Mouse (Mus musculus) spleen, postnatal 36 days (tissue): ENCODE data around the gene Zfp697.
"Not testable (repeated sequence)": the region's sequence is repeated elsewhere in the genome, so short reads cannot be mapped to it uniquely, and the experiment has no call there.

Experiments used
- DNase-seq, 2 experiments: peaks; one replicate each; pipeline ENCODE4 v3.0.0; 2022; ENCODE audit warnings: low spot score in 2 of 2, mixed read lengths in 1 of 2

Gene Zfp697

DNA sequence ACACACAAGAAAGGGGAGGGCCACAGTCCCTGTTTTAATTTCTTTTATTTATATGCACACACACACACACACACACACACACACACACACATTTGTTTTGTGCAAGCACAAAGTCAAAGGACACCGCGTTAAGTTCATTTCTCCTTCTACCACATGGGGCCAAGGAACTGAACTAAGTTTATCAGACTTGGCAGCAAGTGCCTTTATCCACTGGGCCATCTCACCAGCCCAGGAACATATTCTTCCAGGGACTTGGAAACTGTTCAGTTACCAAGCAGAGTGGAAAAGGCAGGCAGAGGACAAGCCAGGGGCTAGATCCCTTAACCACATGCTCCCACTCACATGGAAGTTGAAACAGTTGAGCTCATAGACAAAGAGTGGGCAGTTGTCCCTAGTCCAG is 13.5 kb upstream of the Zfp697 start:
- DNase-seq = no peak

DNA sequence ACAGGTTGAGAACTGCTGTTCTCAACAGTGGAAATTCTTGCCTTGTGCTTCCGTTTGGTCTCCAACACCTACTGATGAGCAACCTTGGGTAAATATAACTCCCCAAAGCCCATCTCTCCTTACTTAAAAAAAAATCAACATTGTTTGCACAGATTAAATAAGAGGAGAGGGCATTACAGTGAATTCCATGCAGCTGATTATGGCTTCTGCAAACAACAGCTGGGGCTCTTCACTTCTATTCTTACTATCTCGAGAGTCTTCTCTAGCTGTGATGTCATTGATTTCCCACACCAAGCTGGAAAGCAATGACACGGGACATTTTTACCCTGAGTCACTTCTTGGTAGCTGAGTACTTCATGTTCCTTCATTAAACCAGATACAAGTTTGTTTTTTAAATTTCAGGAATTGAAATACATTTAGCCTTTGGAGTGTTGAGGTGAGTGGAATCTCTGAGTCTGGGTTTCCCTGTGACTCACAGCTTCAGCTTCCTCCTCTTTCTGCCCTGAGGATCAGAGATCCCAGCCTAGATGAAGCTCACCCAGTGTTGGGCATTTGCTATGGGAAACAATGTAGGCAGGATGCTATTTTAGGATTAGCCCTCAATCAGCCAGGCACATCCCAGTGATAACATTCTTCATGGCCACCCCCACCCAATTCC is 8.1 kb upstream of the Zfp697 start:
- DNase-seq = no peak

DNA sequence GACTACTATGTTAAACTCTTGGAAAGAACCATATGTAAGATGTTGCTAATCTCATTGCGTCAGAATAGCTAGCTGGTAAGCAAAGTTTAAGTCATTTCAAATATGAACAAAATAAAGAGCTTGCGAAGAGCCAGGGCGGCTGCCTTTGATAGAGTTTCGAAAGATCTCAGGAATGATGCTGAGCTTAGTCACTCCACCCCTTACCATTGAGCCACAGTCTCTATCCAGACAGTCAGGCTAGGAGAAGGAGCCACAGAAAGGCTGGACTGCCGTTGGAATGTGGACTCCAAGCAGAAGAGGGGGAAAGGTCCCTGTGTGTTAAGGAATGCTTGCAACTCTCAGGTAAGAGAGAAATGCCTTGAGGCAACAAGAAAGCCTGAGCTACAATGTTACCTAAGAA is 7.3 kb upstream of the Zfp697 start:
- no peak for DNase-seq

DNA sequence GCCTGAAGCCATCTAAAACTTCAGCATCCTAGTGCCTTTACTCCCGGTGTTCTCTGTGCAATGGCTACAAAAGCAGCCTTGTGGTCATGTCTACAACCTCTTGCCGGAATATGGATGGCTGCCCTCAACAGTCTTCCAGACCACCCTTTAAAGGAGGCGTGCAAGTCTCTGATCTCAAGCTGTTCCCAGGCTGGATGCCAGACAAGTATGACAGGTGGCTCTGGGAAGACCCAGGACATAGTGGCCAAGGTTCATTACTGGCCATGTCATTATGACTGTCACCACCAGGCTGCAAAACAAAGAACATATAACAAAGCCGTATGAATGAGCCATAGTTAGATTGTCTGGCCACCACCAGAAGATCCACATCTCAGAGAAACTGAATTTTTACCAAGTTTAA is 4.0 kb upstream of the Zfp697 start:
- no peak for DNase-seq

DNA sequence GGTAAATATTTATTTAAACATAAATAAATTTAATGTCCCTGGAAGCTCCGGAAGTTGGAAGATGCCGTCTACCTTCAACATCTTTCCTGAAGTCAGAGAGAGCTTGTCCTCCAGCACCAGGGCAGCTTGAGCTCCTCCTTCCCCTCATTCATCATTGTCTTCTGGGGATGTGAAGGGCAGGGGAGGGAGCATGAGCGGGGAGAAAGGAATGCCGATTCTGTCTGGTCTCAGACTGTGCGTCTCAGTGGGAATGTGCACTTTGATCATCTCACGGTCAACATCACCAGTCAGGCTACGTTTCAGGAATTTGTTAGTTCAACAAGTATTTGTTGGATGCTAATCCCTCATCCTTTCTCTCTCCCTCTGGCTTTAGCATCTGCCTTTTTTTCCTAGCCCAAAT is 3.0 kb upstream of the Zfp697 start:
- no peak for DNase-seq

DNA sequence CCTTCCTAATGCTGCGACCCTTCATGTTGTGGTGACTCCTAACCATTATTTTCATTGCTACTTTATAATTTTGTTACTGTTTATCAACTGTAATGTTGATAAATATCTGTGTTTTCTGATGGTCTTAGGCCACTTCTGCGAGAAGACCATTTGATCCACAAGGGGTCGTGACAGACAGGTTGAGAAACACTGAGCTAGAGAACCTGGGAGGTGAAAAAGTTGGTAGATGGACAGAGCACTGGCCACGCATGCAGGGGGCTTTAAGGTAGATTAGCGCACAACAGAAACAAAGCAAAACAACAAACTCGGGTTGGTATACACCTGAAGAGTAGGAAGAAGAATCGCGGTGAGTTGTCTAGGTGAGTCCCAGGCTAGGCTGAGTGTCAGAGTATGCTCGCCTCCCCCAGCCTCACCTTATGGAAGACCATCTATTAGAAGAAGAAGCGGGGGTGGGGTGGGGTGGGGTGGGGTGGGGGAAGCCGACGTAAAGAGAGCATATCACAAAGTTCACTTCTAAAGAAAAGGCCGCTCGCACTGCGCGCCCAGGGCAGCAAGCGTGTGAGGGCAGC is 500 bp upstream of the Zfp697 start:
- DNase-seq = no peak

DNA sequence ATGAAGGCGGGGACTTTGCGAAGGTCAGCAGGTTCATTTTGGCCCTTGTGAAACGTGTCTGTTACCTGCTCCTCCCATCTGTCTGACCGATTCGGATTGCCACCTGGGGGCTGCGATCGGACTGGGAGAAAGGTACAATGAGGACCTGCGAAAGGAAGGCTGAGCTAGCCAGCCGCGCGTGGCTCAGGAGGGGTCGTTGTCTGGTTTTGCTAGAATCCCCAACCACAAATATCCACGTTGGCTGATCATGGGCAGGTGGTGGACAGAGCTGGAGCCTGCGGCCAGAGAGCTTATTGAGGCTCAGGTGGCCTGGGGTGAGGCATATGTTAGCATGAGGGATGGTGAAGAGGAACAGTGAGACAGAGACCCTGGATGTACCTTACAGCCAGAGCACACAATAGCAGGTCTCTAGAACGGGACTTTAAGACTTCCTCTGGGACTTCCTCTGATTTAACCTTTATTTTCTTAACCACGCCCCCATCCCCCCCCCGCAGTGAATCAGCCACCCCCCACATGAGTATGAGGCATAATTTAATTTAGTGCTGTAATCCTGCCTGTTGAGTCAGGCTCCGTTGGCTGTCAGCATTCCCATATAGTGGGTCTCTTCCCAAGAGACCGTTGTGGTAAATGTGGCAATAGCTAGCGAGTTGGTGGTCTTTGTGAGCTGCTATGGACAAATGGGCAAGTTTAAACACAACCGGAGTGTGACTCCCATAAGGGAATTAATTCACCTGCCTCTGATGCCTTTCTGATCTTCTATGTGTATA is 946 bp downstream of the Zfp697 start:
- no peak for DNase-seq

DNA sequence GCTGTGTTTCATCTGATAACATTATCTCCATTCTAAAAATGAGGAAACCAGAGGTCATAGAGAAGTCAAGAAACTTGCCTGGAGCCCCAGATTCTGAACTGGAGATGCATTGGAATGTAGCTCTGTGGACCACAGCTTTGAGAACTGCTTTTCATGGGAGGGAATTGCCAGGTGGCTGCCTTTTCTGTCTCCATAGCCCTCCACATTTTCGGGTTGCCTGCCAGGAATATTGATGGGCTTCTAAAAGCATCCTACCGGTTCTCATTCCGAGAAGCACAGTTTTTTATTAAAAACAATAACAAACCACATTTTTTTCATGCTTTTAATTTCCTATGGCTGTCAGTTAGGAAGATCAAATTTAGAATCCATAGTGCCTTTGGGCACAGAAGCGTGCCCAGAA is 4.8 kb downstream of the Zfp697 start:
- DNase-seq = no peak

DNA sequence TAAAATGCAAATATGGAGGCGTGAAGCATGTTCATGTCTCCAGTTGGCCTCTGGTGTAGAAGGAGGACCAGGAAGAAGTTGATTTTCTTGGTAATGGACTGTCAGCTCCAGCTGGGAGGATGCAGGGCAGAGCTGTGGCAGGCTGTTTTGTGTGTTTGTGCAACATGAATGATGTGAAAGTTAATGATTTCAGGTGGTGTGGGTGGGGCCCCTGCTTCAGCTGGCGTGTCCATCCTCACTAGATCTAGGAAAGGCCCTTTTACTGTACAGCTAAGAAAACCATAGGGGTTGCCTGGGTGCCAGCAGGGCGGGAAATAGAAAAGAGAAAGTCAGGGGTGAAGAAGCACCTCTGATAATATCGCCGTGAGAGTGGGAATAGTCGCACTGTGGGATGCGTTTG is 5.5 kb downstream of the Zfp697 start:
- DNase-seq = no peak

DNA sequence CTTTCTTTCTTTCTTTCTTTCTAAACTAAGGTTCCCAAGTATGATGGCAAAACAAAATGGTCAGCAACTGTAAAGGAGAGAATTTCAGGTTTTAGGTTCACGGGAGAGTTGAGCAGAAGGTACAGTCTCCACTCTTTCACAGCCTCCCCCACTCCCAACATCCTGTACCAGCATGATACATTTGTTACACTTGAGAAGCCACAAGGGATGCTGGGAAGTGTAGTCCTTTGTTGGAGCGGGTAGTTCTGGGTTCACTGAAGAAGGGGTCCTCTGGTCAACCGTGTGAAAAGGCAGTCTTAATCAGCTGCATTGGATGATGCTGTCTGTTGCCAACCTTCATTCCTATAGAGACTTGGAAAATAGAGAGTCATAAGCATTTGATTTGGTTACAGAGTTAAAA is 7.0 kb downstream of the Zfp697 start:
- no peak for DNase-seq

DNA sequence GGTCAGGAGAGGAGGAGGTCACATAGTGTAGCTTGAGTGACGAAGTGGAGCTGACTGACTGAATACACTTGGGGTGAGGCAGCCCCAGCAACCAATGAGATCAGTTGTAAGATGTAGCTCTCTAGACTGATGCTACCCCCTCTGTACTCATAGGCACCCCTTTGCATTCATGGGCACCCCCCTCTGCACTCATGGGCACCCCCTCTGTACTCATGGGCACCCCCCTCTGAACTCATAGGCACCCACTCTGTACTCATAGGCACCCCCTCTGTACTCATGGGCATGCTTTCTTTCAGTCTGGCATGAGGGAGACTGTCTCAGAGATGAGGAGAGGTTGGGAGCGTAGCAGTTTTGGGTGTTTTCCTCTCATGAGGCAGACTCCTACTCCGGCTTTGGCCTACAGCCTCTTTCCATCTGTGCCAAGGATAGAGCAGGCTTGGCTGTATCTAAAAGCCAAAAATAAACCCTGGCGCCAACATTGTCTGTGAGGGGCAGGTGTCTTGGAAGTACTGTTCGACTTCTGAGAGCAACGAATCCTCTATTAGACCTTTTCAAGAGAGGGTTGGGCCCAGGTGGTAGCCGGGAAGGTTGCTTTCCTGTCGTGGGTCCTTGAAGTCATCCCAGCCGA is 22.1 kb downstream of the Zfp697 start:
- not testable (repeated sequence) for DNase-seq

DNA sequence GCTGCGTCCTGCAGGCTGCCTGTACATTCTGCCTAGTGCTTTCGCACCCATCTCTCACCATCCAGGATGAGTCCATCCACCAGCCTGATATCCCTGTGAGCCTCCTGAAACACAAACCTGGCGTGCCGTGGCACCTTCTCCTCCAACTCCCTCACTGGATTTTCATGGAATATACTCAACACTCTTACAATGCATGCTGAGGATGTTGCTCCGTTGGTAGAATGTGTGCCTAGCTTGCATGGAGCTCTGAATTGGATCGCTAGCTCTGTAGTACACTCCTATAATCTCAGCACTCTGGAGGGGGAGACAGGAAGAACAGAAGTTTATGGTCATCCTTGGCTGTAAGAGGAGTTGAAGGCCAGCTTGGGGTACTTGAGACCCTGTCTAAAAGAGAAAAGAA is 23.6 kb downstream of the Zfp697 start:
- DNase-seq = not testable (repeated sequence)

DNA sequence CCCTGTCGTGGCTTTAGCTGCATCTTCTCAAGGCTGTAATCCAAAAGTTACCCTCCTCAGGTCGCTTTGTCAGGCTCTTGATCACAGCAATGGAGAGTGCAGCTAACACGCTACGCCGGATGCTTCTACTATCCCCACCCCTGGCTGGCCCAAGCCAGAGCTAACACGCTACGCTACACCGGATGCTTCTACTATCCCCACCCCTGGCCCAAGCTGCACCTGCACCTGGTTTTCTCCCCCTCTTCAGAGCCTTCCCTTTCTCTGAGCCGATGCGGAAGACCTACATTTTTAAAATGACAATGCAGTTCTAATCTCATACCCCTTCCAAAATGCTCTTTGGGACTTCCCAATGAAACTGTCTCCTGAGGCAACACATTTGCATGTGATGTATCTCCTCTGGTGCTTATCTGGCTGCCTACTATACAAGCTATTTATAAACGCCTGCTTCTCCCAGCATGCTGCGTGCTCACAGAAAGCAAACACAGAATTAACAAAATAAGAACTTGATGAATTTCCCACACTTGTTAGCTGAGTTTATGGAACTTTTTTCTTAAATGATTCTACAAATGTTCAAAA is 24.4 kb downstream of the Zfp697 start:
- peak; percentile 69 to 75 for DNase-seq

DNA sequence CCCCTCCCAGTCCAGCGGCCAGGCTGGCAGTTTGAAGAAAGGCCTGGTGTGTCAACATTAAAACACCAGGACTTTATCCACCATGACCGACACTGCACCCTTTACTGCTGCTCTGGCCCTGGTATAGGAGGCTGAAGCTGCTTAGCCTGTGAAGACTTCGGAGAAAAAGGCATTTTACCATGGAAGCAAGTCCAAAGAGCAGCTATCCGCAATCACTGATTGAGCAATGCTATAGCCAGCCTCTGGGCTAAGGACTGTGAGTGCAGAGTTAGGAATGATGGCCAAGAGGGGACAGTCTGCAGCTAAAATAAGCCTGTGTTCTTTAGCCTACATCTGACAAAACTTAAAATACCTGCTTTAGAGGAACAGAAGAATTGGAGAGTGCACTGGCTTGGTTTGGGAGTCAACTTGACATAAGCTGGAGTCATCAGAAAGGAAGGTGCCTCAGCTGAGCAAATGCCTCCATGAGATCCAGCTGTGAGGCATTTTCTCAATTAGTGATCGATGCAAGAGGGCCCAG is 25.1 kb downstream of the Zfp697 start:
- DNase-seq = not testable (repeated sequence)

DNA sequence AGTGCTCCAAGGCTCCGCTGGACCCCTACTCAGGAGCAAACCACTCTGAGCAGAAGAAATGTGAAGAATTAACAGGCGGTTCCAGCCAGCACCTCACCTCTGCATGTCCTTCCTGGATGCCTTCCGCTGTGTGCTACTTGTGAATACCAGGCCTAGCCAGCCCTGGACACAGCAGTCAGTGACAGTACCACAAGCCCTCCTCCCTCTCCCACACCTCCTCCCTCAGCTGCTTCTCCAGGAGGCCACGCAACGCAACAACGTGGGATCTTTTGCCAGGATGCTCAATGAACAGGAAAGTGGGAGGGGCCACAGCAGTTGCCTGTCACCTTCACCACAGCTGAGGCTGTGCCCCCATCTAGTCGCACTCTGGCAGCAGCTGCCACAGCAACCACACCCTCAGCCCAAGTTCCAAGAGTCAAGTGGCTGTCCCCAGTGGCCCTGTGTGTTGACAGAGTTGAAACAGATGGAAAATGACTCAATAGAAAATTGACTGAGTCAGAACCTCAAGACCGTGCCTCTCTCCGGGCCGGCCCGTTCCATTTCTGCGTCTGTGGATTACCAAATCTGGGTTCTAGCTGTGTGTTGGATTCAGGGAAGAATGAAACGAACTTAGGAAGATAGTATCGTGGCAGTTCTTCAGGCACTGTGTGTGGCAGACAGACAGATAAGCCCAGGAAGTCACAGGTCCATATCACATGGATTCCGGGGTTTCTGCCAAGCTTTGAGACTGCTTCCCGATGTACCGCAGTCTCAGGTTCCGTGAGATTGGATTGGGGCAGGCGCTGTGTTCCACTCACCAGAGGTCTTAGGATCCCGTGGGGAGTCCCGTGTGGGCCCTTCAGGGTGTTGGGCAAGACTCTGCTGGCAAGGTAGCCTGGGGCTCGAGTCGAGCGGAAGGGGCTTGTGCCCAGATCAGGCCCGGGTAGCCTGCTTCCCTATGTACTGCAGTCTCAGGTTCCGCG is 28.6 kb downstream of the Zfp697 start:
- DNase-seq = not testable (repeated sequence)

DNA sequence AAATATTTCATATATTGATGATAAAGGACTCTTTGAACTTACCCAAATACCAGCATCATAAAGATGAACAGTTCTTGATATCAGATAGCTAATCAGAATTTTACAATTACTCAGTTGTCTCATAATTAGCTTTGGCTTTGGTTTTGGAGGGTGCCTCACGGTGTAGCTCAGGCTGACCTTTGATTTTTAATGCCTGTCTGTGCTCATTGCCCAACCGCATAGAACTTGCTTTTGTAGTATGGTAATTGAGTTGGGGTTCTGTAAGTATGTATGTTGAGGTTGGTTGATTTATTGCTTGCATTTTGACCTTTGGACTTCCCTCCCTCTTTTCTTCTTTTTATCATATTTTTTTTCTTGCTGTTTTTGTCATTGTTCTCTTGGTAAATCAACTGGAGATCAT is 31.5 kb downstream of the Zfp697 start:
- no peak for DNase-seq

DNA sequence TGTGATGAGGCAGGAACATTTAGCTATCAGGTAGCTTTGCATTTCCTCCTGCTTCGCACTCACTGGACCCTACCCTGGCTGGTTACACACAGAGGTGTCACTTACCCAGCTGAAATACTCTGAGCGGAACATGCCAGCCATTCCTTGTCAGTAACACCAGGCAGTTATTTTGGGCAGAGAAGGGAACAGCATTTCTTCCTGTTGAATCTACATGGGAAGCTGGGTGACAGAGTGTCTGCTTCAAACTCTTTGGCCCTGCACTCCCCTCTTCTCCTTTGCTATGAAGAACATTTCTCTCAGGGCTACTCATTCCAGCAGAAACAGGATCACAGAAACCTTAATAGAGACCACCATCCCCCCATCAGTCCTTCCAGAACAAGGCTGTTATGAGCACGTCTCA is 32.0 kb downstream of the Zfp697 start:
- DNase-seq = no peak

DNA sequence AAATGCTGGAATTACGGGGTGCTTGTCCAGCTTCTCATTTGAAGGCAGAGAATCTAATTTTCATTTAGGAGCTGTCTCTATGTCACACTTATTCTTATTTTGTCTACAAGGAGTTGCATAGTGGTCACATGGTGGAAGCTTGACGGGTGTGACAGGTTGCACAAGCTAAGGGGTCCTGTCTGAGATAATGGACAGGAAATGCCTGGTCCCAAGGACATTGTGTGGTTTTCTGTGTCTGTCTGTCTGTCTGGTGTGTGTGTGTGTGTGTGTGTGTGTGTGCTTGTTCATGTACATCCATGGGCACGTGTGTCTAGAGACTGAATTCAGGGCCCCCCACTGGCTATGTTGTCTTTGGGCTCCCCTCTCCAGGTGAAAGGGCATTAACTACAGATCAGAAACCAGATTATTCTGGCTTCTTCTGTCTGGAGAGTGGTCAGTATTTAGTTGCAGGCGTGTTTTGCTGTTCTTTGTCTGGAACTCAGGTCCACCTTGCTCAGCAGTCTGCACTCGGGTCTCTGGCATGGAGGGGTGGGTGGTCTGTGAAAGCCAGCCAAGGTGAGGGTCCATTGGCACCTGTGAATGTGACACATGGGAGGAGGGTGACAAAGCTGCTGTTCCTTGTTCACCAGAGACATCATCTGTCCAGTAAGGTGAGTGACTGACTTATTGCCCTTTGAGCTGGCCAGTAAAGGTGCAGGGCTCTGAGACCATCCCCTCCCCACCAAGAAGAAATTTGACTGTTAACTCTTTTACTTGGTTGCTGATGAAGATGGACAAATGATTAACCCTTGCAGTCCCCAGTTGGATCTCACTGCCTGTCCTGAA is 34.4 kb downstream of the Zfp697 start:
- no peak for DNase-seq

DNA sequence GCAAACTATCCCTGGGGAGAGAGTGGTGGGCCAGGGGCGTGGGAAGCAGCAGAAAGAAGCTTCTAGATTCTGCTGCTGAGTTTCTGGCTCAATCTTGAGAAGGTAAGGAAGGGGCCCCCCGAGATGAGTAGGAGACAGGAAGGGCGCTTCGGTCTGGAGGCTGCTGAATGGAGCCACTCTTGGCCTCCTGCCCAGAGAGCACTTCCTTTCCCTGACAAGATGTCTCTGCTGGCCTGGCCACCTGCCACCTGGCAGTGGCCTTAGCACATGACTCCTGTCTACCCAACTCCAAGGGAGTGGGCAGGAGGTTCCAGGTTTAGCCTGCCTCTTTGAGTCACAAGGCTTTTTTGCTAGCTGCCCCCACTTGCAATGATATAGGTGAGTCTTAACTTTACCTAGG is 35.1 kb downstream of the Zfp697 start:
- peak; percentile 49 to 55 for DNase-seq
